Mouse (Mus musculus): ENCODE measurements around the gene Eya3.
A peak's percentile ranks its signal among the peaks of the same experiment; 100 is the strongest.
"Not testable (repeated sequence)": the region's sequence is repeated elsewhere in the genome, so short reads cannot be mapped to it uniquely, and the experiment has no call there.

The Eya3 gene

GRCm38 (mm10) chr4:132649271-132649999 is 10.6 kb downstream of the Eya3 start:
- DNase-seq = no peak

- no peak for DNase-seq
Measured at GRCm38 (mm10) chr4:132652842-132653241, 14.1 kb downstream of the Eya3 start.

GRCm38 (mm10) chr4:132653799-132654198 is 15.0 kb downstream of the Eya3 start:
- no peak for DNase-seq

- DNase-seq = no peak
Measured at GRCm38 (mm10) chr4:132655290-132655689, 16.5 kb downstream of the Eya3 start.

- DNase-seq = no peak
Measured at GRCm38 (mm10) chr4:132659106-132659505, 20.3 kb downstream of the Eya3 start.

- DNase-seq = no peak
Measured at GRCm38 (mm10) chr4:132672697-132673096, 33.9 kb downstream of the Eya3 start.

- DNase-seq = no peak
Measured at GRCm38 (mm10) chr4:132676771-132677539, 38.2 kb downstream of the Eya3 start.

GRCm38 (mm10) chr4:132689634-132690033 is 50.8 kb downstream of the Eya3 start:
- no peak for DNase-seq

GRCm38 (mm10) chr4:132693366-132693765 is 54.6 kb downstream of the Eya3 start:
- no peak for DNase-seq

GRCm38 (mm10) chr4:132702076-132702475 is 63.3 kb downstream of the Eya3 start:
- no peak for DNase-seq

GRCm38 (mm10) chr4:132706885-132707284 is 68.1 kb downstream of the Eya3 start:
- DNase-seq = no peak

GRCm38 (mm10) chr4:132713181-132713580 is 74.4 kb downstream of the Eya3 start:
- no peak for DNase-seq

- DNase-seq = no peak
Measured at GRCm38 (mm10) chr4:132718251-132718650, 79.5 kb downstream of the Eya3 start.

- DNase-seq = no peak
Measured at GRCm38 (mm10) chr4:132728233-132728632, 89.4 kb downstream of the Eya3 start.

- DNase-seq = no peak
Measured at GRCm38 (mm10) chr4:132731616-132732015, 92.8 kb downstream of the Eya3 start.

GRCm38 (mm10) chr4:132732148-132732684 is 93.4 kb downstream of the Eya3 start, which contains the start of gene Xkr8:
Gene Xkr8 (minus strand): TSS chr4:132732546.
- peak; percentile 76 for DNase-seq

GRCm38 (mm10) chr4:132733071-132733770 is 94.4 kb downstream of the Eya3 start:
- no peak for DNase-seq

GRCm38 (mm10) chr4:132734766-132735165 is 96.0 kb downstream of the Eya3 start:
- DNase-seq = no peak

- no peak for DNase-seq
Measured at GRCm38 (mm10) chr4:132735389-132735788, 96.6 kb downstream of the Eya3 start.

- no peak for DNase-seq
Measured at GRCm38 (mm10) chr4:132735894-132736293, 97.1 kb downstream of the Eya3 start.

- not testable (repeated sequence) for DNase-seq
Measured at GRCm38 (mm10) chr4:132737154-132737553, 98.4 kb downstream of the Eya3 start.

GRCm38 (mm10) chr4:132741491-132741890 is 102.7 kb downstream of the Eya3 start:
- no peak for DNase-seq
